Mouse (Mus musculus) heart, postnatal 0 days (tissue): ENCODE results near the gene Eif2ak2. TPM values are rescaled to one million over a fixed set of nuclear protein-coding genes. Genes with fewer than 3 reads are reported as not detected.

Experiments
- ATAC-seq: fragments of 200-750 bp; cut with Nextera tagmentation; 2 replicates; pipeline ENCODE4 v1.8.0; 2017; ENCODE audit warnings: low read depth, moderate number of reproducible peaks, moderate library complexity; ENCODE audit not compliant: insufficient read depth
- DNase-seq: peaks from one replicate; pipeline ENCODE4 v3.0.0-alpha.2; 2016; ENCODE audit warnings: low spot score
- H3K27ac ChIP-seq: fragments of 300-500 bp; sonication (generic); 2 replicates; pipeline ENCODE4 v1.5.1; 2014; ENCODE audit warnings: low read depth, mild to moderate bottlenecking
- H3K27me3 ChIP-seq: fragments of 300-500 bp; sonication (generic); 2 replicates; pipeline ENCODE4 v1.6.1; 2014; ENCODE audit warnings: low read length, mixed read lengths; ENCODE audit not compliant: control insufficient read depth, insufficient read depth
- H3K36me3 ChIP-seq: fragments of 300-500 bp; sonication (generic); replicated peaks from 2 replicates; pipeline ENCODE4 v1.6.1; 2014; ENCODE audit warnings: low read length, mixed read lengths; ENCODE audit not compliant: control insufficient read depth, insufficient read depth
- H3K4me1 ChIP-seq: fragments of 300-500 bp; sonication (generic); 2 replicates; pipeline ENCODE4 v1.6.1; 2014; ENCODE audit warnings: antibody characterized with exemption; ENCODE audit not compliant: control insufficient read depth, insufficient read depth
- H3K4me2 ChIP-seq: fragments of 300-500 bp; sonication (generic); 2 replicates; pipeline ENCODE4 v1.6.1; 2014; ENCODE audit warnings: low read depth, mild to moderate bottlenecking, low read length, moderate library complexity
- H3K4me3 ChIP-seq: fragments of 300-500 bp; sonication (generic); 2 replicates; pipeline ENCODE4 v1.5.1; 2014; ENCODE audit warnings: low read depth, low read length
- H3K9ac ChIP-seq: fragments of 300-500 bp; sonication (generic); replicated peaks from 2 replicates; pipeline ENCODE4 v1.6.1; 2014; ENCODE audit warnings: low read depth, low read length, mixed read lengths
- H3K9me3 ChIP-seq: fragments of 300-500 bp; sonication (generic); replicated peaks from 2 replicates; pipeline ENCODE4 v1.6.1; 2016; ENCODE audit warnings: low read length; ENCODE audit not compliant: control insufficient read depth
- CTCF ChIP-seq: IDR thresholded peaks from 2 replicates; pipeline ENCODE4 v1.5.1; 2016; ENCODE audit warnings: antibody characterized with exemption, control low read depth, low read depth
- EP300 ChIP-seq: IDR thresholded peaks from 2 replicates; pipeline ENCODE4 v1.6.1; 2016; ENCODE audit warnings: antibody characterized with exemption, low read depth
- WGBS: fragments of 180-500 bp; shearing (Covaris S2); extraction: QIAGEN DNeasy Blood & Tissue Kit; methylation state at CpG from one replicate; pipeline ENCODE4 v1.1.7; 2014; 5-methylcytosine and 5-hydroxymethylcytosine counted together
- polyA plus RNA-seq: library from polyadenylated mRNA; unstranded; fragments of >200 nt; fragmentation: Nextera tagmentation; extraction: Ambion mirVana; gene quantifications from 2 replicates; pipeline ENCODE4 v1.2.1, GENCODE M21; 2015
- total RNA-seq: library from RNA; depleted of rRNA; stranded (reverse); fragments of >200 nt; gene quantifications from 2 replicates; pipeline ENCODE4 v1.2.3, GENCODE M21; 2014; ENCODE audit warnings: low replicate concordance; rRNA removed

Eif2ak2 gene
- total and polyA plus RNA-seq, 2 experiments from 2014 or later, result 11.6 to 15.6 TPM

GRCm38 (mm10) chr17:78834856-78835835 lies 47.2 kb downstream of the Eif2ak2 start, which contains the start of the genes Heatr5b and Gpatch11:
Gene Heatr5b, minus strand, starts transcription at chr17:78835364.
Gene Gpatch11, plus strand, starts transcription at chr17:78835567.
- Histone ChIP-seq H3K9me3 (no peaks in the 10 kb centered on the region), H3K4me2 (peak within 1 kb of the TSS; percentile 89), H3K27ac (peak within 1 kb of the TSS; percentile 80), H3K27me3 (no peaks in the 10 kb centered on the region), H3K9ac (peak within 1 kb of the TSS; percentile 84), H3K4me1 (no peaks in the 10 kb centered on the region), H3K36me3 (peaks cover 25% of the 10 kb centered on the region), H3K4me3 (peak within 1 kb of the TSS; percentile 87)
- under 1% methylated on average over 81 of the region's 81 CpGs for WGBS
- peak; percentile 97 for ATAC-seq
- TF ChIP-seq CTCF, result no peak
- no peak for TF ChIP-seq EP300
- DNase-seq, result peak; percentile 99

GRCm38 (mm10) chr17:78824346-78824745 lies 58.0 kb downstream of the Eif2ak2 start:
- Histone ChIP-seq H3K9ac (no peak overlapping the region; the same call in 1 of the 2 replicates), H3K27ac (no peak overlapping the region), H3K9me3 (no peaks in the 10 kb centered on the region), H3K27me3 (no peaks in the 10 kb centered on the region), H3K36me3 (peaks cover 76% of the 10 kb centered on the region), H3K4me3 (no peak overlapping the region), H3K4me2 (no peak overlapping the region), H3K4me1 (peaks cover 7% of the 10 kb centered on the region; the same call in 1 of the 2 replicates)
- TF ChIP-seq EP300 (no peak), CTCF (no peak)
- WGBS, result 56% methylated on average over 13 of the region's 13 CpGs
- ATAC-seq, result no peak; the same call in 1 of the 2 replicates
- no peak for DNase-seq

GRCm38 (mm10) chr17:78809582-78809981 lies 72.8 kb downstream of the Eif2ak2 start:
- Histone ChIP-seq H3K36me3 (peaks cover 61% of the 10 kb centered on the region), H3K9me3 (no peaks in the 10 kb centered on the region), H3K27ac (0 out of 2 replicates have a peak overlapping the region, but pooled peaks have one; percentile 25), H3K4me1 (no peaks in the 10 kb centered on the region), H3K4me3 (no peak overlapping the region), H3K27me3 (no peaks in the 10 kb centered on the region), H3K9ac (no peak overlapping the region), H3K4me2 (no peak overlapping the region)
- ATAC-seq (no peak), DNase-seq (no peak)
- TF ChIP-seq CTCF, result no peak
- TF ChIP-seq EP300, result no peak
- WGBS, result 80% methylated on average over 3 of the region's 3 CpGs

- no peak overlapping the region for H3K9ac ChIP-seq
- H3K9me3 ChIP-seq, result no peaks in the 10 kb centered on the region
- TF ChIP-seq EP300, result no peak
- TF ChIP-seq CTCF, result peak; percentile 76
- H3K27me3 ChIP-seq, result no peaks in the 10 kb centered on the region
- DNase-seq, result peak; percentile 43
- H3K27ac ChIP-seq, result no peak overlapping the region
- H3K4me3 ChIP-seq, result no peak overlapping the region
- H3K36me3 ChIP-seq, result peaks cover 59% of the 10 kb centered on the region
- ATAC-seq, result peak; percentile 83
- no peaks in the 10 kb centered on the region for H3K4me1 ChIP-seq
- no peak overlapping the region for H3K4me2 ChIP-seq
Measured at GRCm38 (mm10) chr17:78809019-78809418, 73.4 kb downstream of the Eif2ak2 start.

Other genes starting within 250 kb of the Eif2ak2 start
- 29.1 and 44.3 TPM in 2 replicates for gene Strn, start 145.4 kb downstream of the Eif2ak2 start, total RNA-seq
- gene Strn, start 145.4 kb downstream of the Eif2ak2 start, polyA plus RNA-seq, result 8.0 and 8.2 TPM in 2 replicates
- 38.6 and 56.7 TPM in 2 replicates for gene Heatr5b, start 47.2 kb downstream of the Eif2ak2 start, total RNA-seq
- gene Heatr5b, start 47.2 kb downstream of the Eif2ak2 start, polyA plus RNA-seq, result 13.8 and 16.3 TPM in 2 replicates
- 3.8 and 4.6 TPM in 2 replicates for gene Gpatch11, start 47.0 kb downstream of the Eif2ak2 start, total RNA-seq
- 43.7 and 45.0 TPM in 2 replicates for gene Gpatch11, start 47.0 kb downstream of the Eif2ak2 start, polyA plus RNA-seq
- gene Sult6b1, start 24.4 kb upstream of the Eif2ak2 start, total RNA-seq, result not detected in 2 replicates
- gene Sult6b1, start 24.4 kb upstream of the Eif2ak2 start, polyA plus RNA-seq, result 0.14 TPM in 1 of 2 replicates, not detected in the other
- gene Cebpzos, start 33.9 kb upstream of the Eif2ak2 start, total RNA-seq, result 21.4 and 56.7 TPM in 2 replicates
- 134 and 145 TPM in 2 replicates for gene Cebpzos, start 33.9 kb upstream of the Eif2ak2 start, polyA plus RNA-seq
- 6.1 and 9.4 TPM in 2 replicates for gene Cebpz, start 54.5 kb upstream of the Eif2ak2 start, total RNA-seq
- gene Cebpz, start 54.5 kb upstream of the Eif2ak2 start, polyA plus RNA-seq, result 27.9 and 28.4 TPM in 2 replicates
- gene Ndufaf7, start 54.6 kb upstream of the Eif2ak2 start, total RNA-seq, result 21.5 and 31.8 TPM in 2 replicates
- 60.7 and 61.6 TPM in 2 replicates for gene Ndufaf7, start 54.6 kb upstream of the Eif2ak2 start, polyA plus RNA-seq
- gene Prkd3, start 138.2 kb upstream of the Eif2ak2 start, total RNA-seq, result 36.8 and 39.7 TPM in 2 replicates
- 11.7 and 12.4 TPM in 2 replicates for gene Prkd3, start 138.2 kb upstream of the Eif2ak2 start, polyA plus RNA-seq
- 8.2 and 26.3 TPM in 2 replicates for gene Qpct, start 169.3 kb upstream of the Eif2ak2 start, total RNA-seq
- gene Qpct, start 169.3 kb upstream of the Eif2ak2 start, polyA plus RNA-seq, result 21.2 TPM in 2 replicates